Mouse (Mus musculus): ENCODE results near the gene Mb. TPM values are rescaled to one million over a fixed set of nuclear protein-coding genes. Genes with fewer than 3 reads are reported as not detected.

Gene Mb
- polyA plus RNA-seq, 1 experiment, result 0.59 TPM

DNA sequence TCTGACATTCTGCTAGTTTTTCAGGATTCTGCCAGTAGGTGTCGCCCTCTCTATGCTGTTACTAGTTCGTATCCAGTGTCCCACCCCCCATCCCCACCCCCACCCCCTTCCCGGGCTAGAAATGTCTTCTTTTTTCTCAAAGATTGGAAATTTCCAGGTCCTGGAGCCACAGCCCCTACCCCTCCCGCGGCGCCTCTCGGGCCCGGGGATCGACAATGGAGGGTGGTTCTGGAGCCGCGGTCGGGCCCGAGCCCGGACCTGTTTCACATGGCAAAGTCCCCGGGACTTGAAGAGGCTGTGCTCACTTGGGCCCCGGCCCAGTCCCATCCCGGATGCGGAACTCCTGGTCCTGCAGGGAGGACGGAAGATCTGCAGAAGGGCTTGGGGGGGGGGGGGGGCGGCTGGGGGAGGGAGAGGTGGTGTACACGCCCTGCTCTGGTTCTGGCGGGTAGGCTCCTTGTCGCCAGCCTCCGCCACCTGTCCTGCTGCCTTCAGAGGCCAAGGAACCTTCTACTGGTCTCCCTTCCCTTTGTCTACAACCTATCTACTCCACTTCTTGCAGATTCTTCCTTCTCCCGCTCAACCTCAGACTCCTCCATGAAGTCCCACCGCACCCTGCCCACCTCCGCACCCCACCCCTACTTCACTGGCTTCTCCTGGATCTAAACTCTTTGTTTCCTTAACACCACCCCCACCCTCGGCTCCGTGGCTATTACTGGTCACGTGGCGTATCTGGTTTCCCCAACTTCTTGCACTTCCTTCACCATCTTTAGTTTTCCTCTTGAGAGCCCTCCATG is 76.4 kb downstream of the Mb start:
- peak overlapping the region; percentile 58 for H3K4me3 ChIP-seq (replicated peaks; ENCODE audit: insufficient read depth, low read depth, low read length)
- TF ChIP-seq POLR2A (IDR thresholded peaks at IDR 0.05; ENCODE audit: borderline replicate concordance, insufficient read depth, low read length) (no peak), CTCF (IDR thresholded peaks at IDR 0.05; ENCODE audit: borderline replicate concordance, insufficient read depth, low read depth, low read length) (peak; percentile 50; the same call in 1 of the 2 replicates)
- no peaks in the 10 kb centered on the region for H3K4me1 ChIP-seq (ENCODE audit: control insufficient read depth, insufficient read depth, low read length)
- peak; percentile 68 to 74 for DNase-seq
- no peaks in the 10 kb centered on the region for H3K27me3 ChIP-seq (ENCODE audit: control insufficient read depth, insufficient read depth, low read length)
- 11% methylated on average over 29 of the region's 31 CpGs for WGBS
- H3K27ac ChIP-seq (ENCODE audit: insufficient read depth, low read length), result no peak overlapping the region

- TF ChIP-seq CTCF (IDR thresholded peaks at IDR 0.05; ENCODE audit: borderline replicate concordance, insufficient read depth, low read depth, low read length), result no peak
- no peak for TF ChIP-seq POLR2A (IDR thresholded peaks at IDR 0.05; ENCODE audit: borderline replicate concordance, insufficient read depth, low read length)
- Histone ChIP-seq H3K27ac (ENCODE audit: insufficient read depth, low read length) (no peak overlapping the region), H3K4me1 (ENCODE audit: control insufficient read depth, insufficient read depth, low read length) (no peaks in the 10 kb centered on the region), H3K27me3 (ENCODE audit: control insufficient read depth, insufficient read depth, low read length) (no peaks in the 10 kb centered on the region), H3K4me3 (replicated peaks; ENCODE audit: insufficient read depth, low read depth, low read length) (no peak overlapping the region)
- DNase-seq, result no peak
- 31% methylated on average over 8 of the region's 8 CpGs for WGBS
These were observed 77.1 kb downstream of the Mb start for GRCm38 (mm10) chr15:76973272-76973854.

DNA sequence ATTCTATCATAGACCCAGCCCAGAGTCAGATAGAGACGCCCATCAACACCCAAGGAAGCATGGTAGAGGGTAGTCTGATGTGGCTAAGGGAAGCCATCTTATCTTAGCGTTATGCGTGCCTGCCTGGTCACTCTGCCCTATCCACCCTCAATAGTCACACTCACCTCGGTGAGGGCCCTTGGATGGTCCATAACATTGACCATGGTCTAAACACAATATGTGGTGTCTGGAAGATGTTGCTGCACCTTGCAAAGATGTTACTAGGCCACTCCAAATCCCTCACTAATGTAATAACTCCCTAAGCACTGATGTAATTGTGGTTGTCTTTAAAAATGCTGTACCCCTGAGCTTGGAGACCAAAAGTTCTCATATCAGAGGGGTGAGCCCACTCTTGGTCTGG is 77.8 kb downstream of the Mb start:
- WGBS, result 87% methylated on average over 4 of the region's 4 CpGs

More for the DNA sequence above, 77.8 kb downstream of the Mb start:
- Histone ChIP-seq H3K27me3 (ENCODE audit: control insufficient read depth, insufficient read depth, low read length) (no peaks in the 10 kb centered on the region), H3K4me1 (ENCODE audit: control insufficient read depth, insufficient read depth, low read length) (no peaks in the 10 kb centered on the region), H3K27ac (ENCODE audit: insufficient read depth, low read length) (no peak overlapping the region), H3K4me3 (replicated peaks; ENCODE audit: insufficient read depth, low read depth, low read length) (no peak overlapping the region)
- TF ChIP-seq POLR2A (IDR thresholded peaks at IDR 0.05; ENCODE audit: borderline replicate concordance, insufficient read depth, low read length) (no peak), CTCF (IDR thresholded peaks at IDR 0.05; ENCODE audit: borderline replicate concordance, insufficient read depth, low read depth, low read length) (no peak)
- no peak for DNase-seq

Other genes with a start within 250 kb of the Mb start
- gene Zfp251, start 179.2 kb downstream of the Mb start, polyA plus RNA-seq (2012; rRNA removed), result 20.9 and 21.3 TPM in 2 replicates
- 14.5 and 17.0 TPM in 2 replicates for gene Zfp7, start 171.4 kb downstream of the Mb start, polyA plus RNA-seq (2012; rRNA removed)
- 0.67 and 0.73 TPM in 2 replicates for gene Gm49527, start 171.3 kb downstream of the Mb start, polyA plus RNA-seq (2012; rRNA removed)
- gene Zfp647, start 125.2 kb downstream of the Mb start, polyA plus RNA-seq (2012; rRNA removed), result 8.2 and 8.7 TPM in 2 replicates
- 27.2 and 28.8 TPM in 2 replicates for gene 1110038F14Rik, start 102.2 kb downstream of the Mb start, polyA plus RNA-seq (2012; rRNA removed)
- gene Apol6, start 5.9 kb downstream of the Mb start, polyA plus RNA-seq (2012; rRNA removed), result 0.30 and 0.49 TPM in 2 replicates